Mouse (Mus musculus) retina, postnatal 1 day (tissue): Measurements from ENCODE around the gene Mnat1.
"Not testable (repeated sequence)": the region's sequence is repeated elsewhere in the genome, so short reads cannot be mapped to it uniquely, and the experiment has no call there.

Experiments used
- DNase-seq: peaks from one replicate; pipeline ENCODE4 v3.0.0-alpha.2; 2012

Gene Mnat1

GRCm38 (mm10) chr12:73151038-73151437 is 27.5 kb downstream of the Mnat1 start:
- not testable (repeated sequence) for DNase-seq

- no peak for DNase-seq
Observed at GRCm38 (mm10) chr12:73154150-73154549, 30.6 kb downstream of the Mnat1 start.

DNA sequence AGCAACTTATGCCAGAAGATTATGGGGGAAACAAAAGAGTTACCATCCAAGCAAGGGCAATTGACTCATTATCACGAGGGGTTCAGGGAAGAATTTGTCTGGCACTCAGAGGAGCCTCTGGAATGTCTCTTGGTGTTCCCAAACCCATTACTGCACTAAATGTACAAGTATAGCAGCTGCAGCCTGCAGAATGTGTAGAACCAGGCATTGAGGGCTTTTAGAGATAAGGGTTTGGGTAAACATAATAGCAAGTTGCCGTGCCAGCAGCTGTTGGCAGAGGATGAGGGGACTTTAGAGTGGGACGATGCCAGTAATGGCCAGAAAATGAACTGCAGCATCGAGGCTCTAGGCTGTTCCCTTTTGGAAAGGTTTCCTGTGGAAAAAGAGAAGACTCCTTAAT is 36.8 kb downstream of the Mnat1 start:
- DNase-seq: no peak

DNA sequence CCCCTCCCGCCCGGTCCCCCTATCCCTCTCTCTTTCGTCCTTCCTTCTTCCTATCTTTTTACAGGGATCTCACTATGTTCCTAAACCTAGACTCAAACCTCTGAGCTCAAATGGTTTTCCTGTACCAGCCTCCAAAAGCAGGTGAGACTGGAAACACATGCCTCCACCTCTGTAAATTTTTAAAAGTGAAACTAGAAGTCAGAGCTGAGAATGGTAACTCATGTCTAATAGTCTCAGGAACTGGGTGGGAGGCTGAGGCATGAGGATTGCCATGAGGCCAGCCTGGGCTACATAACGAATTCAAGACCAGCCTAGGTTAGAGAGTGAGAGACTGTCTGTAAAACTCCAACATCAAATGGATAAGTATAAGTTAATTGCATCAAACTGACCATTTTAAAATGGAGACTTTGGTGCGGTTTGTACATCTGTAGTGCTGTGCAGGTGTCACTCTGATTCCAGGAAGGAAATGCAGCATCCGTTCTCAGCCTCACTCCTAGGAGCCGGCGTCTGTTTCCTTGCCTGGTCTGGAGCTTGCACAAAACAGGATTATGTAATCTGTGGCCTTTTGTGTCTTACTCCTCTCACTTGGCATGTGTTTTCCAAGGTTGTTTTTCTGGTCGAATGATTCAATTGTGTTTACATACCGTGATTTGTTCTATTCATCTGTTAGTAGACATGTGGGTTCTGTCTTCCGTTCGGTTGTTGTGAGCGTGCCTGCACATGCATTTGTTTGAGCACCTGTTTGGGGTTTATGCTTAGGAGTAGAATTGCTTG is 39.1 kb downstream of the Mnat1 start:
- peak; percentile 44 for DNase-seq

DNA sequence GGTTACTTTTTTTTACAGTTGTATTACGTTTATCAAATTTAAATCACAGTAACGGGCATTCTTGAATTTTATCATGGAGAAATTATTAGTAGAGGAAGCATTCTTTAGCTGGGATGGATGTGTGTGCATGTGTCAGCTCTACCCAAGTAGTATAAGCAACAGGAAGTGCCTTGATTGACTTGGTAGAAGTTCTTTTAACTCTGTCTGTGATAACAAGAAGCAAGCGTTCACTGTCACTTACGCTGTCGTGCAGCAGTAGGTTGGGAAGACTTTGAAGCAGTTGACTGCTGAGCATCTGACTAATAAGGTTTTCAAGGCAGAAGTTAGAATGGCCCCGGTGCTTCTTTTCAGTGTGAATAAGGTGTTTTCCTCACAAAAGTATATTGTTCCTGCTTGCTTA is 47.3 kb downstream of the Mnat1 start:
- no peak for DNase-seq

- peak; percentile 13 for DNase-seq
Observed at GRCm38 (mm10) chr12:73183896-73184295, 60.4 kb downstream of the Mnat1 start.

DNA sequence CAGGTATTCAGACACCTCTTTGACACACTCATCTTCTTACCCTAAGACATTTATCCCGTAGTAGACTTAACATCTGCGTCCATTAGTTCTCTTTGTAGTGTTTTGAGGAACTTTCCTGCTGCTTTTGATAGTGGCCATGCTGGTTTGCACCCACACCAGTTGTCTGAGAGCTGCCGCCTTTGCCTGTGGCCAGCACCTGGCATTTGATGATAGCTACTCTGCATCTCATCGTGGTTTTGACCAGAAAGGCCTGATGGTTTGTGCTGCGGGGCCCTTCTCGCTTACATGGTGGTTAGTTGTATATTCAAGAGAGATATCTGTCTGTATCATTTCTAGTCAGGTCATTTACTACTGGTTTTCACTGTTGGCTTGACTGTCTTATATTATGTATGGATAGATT is 73.8 kb downstream of the Mnat1 start:
- no peak for DNase-seq

DNA sequence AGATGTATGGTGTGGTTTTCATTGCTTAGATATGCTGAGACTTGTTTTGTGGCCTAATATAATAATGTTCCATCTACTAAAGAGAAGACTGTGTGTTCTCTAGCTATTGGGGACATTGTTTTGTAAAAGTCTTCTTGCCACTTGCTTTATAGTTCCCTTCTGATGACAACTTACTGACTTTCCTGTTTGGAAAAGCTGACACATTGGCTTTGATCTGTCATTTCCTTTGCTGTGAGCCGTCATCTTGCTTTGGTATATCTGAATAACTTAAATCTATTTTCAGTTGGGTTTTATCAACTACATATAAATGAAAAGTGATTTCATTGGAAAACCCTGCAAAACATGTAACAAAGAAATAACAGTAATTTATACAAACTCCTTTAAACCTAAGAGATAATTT is 74.9 kb downstream of the Mnat1 start:
- no peak for DNase-seq

- DNase-seq: no peak
Observed at GRCm38 (mm10) chr12:73199375-73199774, 75.9 kb downstream of the Mnat1 start.

GRCm38 (mm10) chr12:73201587-73201986 is 78.1 kb downstream of the Mnat1 start:
- no peak for DNase-seq

DNA sequence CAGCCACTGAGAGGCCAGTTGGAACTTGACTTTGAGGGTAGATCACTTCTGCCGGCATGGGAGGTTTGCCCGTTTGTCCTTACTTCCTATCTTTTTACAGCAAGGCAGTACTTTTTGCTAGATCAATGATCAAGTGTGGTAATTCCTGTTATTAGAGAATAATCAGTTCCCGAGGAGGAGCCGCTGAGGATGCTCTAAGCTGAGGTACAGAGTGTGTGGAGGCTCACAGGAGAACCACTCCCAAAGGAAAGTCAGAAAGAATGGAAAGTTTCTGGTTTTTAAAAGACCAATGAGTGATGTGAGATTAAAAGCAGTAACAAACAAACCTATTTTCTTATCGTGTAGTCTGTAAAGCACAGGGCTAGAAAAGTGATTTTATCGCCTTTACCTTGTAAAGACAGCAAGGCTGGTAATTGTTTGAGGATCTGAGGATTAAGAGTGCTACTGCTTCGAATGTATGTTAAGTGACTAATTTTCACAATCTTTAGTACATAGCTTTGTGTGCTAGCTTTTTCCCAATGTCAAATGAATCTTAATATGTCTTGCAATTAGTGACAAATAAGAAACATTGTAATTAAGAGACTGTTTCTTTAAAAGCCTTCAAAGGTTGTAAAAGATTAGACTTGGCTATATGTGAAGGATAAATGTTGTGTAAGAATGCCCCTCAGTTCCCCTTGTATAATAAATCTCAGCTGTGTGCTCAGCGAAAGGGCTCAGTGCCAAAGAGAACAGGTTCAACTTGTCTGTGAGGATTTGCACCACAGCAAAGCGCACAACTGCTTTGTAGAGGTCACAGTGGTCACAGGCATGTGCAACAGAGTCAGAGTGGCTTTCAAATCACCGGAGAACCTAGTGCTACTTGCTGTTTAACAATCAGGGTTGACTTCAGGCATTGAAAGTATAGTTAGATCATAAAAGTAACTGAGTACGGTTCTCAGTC is 82.5 kb downstream of the Mnat1 start:
- DNase-seq: no peak

GRCm38 (mm10) chr12:73207008-73207407 is 83.5 kb downstream of the Mnat1 start:
- no peak for DNase-seq

- DNase-seq: no peak
Observed at GRCm38 (mm10) chr12:73207461-73207860, 83.9 kb downstream of the Mnat1 start.

- no peak for DNase-seq
Observed at GRCm38 (mm10) chr12:73208518-73208917, 85.0 kb downstream of the Mnat1 start.

- no peak for DNase-seq
Observed at GRCm38 (mm10) chr12:73209117-73209516, 85.6 kb downstream of the Mnat1 start.

DNA sequence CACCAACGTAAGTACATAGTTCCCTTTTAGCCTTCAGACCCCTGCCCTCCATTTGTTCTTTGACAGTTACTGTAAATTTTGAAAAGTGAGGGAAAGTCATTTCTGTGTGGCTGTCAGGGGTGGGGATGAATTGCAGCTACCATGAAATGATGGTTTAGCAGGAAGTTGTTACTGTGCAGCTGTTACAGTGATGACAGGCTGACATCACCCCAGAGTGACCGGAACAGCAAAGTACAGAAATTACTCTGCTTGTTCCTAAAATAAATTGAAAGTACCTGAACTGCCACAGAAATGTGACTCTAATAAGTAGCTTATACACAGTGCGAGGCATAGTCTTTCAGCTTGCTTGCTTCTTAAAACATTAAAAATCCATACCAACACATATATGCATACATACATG is 86.9 kb downstream of the Mnat1 start:
- DNase-seq: no peak

DNA sequence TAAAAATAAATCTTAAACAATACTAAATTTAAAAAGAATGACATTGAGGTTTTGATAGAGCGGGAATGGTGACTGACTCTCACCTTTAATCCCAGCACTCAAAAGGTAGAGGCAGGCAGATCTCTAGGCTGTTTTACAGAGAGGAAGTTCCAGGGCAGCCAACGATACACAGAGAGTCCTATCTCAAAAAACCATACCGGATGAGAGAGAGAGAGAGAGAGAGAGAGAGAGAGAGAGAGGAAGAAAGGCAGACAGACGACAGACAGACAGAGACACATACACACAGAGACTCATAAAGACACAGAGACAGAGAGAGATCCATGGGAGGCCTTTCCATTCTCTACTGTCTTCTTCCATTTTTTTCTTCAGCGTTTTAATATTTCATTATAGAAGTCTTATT is 92.3 kb downstream of the Mnat1 start:
- DNase-seq: no peak

DNA sequence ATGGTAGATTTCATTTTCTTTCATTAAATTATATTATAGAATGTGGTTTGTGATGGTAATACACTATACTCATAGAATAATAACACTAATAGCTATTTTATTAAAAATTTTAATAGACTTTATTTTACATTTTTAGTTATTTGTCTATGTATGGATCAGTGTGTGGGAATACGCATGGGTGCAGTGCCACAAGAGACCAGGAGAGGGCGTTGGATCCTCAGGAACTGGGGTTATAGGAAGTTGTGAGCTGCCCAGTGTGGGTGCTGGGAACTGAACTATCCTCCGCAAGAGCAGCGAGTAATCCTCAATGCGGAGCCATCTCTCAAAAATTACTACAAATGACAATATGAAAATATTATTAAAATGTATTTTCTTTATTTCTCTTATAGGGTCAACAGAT is 95.1 kb downstream of the Mnat1 start:
- no peak for DNase-seq

DNA sequence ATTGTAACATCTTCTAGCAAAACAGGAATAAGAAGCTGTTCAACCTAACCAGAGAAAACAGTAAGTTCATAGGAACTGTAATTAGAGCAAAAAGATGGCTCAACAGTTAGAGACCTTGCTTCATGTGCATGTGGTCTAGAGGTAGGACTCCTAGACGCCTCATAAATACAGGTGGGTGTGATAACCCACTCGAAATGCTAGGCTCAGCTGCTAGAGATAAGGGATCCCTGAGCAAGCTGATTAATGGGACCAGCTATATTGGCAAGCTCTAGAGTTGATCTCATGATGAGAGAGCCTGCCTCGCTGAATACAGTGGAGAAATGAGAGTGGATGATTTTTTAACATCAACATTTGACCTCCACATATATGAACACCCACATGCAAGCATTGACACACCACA is 97.7 kb downstream of the Mnat1 start:
- no peak for DNase-seq

DNA sequence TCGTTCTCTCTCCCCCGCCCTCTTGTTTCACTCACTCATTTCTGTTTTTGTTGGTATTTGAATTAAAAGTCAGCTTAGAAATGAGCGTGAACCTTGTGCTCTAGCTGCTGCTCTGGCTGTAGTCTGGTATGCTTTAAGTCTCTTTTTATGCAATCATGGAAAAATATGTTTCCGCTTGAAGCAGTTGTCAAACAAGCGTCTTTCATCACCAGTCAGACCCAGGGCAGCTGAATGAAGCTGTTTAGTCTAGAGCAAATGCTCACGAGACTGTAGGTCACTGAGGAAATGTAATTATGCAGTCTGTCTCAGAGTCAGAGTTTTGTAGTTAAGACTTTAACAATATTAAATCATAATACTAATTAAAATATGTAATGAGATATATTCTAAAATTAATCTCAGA is 100.4 kb downstream of the Mnat1 start:
- no peak for DNase-seq

GRCm38 (mm10) chr12:73228427-73228826 is 104.9 kb downstream of the Mnat1 start:
- no peak for DNase-seq

DNA sequence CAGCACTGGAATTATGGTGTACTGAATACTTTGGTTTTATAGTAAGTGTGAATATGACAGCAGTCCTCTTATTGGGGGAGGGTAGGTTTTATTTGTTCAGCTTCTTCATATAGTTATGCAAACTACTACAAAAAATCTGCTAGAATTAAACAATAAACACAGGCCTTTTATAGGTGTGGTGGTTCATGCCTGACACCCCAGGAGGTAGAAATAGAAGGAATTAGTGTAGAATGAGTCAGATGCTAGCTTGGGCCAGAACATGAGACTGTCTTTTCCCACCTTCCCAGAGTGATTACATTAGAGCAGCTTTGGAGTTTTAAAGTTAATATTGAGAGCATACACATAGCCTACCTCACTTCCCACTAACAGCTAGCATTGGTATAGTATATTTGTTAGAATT is 106.7 kb downstream of the Mnat1 start:
- no peak for DNase-seq

DNA sequence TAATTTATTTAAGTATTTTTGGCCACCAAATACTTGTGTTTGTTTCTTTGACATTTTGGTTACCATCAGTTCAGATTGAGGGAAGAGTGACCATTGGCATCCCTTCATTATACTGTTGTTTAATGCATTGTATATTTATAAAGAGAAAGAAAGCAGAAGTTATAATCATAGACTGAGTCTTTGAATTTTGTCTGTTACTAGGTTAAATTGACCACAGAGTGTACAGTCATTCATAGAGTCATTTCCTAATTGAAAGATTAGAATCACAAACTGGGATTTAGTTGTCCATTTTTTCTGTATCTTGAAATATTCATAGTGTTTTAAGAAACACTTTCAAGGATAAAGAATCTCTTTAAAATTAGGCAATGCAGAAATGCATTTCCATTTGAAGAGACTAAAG is 108.0 kb downstream of the Mnat1 start:
- no peak for DNase-seq

- DNase-seq: no peak
Observed at GRCm38 (mm10) chr12:73232586-73232985, 109.1 kb downstream of the Mnat1 start.
